Mouse (Mus musculus) cortical plate, adult 2 months (tissue): ENCODE measurements around the gene Strip1.

ENCODE experiments used
- CTCF ChIP-seq: fragments of 200-500 bp; IDR thresholded peaks from 2 replicates; pipeline ENCODE4 v1.5.1; 2011; ENCODE audit warnings: mild to moderate bottlenecking, control low read depth, low read length; ENCODE audit not compliant: insufficient read depth; ENCODE audit errors: extremely low read depth
- POLR2A ChIP-seq: fragments of 200-500 bp; IDR thresholded peaks from 2 replicates; pipeline ENCODE4 v1.6.1; 2011; ENCODE audit warnings: mild to moderate bottlenecking, low read length, control low read depth; ENCODE audit not compliant: insufficient read depth; ENCODE audit errors: extremely low read depth

GRCm38 (mm10) chr3:107595264-107595937 lies 36.1 kb downstream of the Strip1 start:
- TF ChIP-seq CTCF (no peak), POLR2A (no peak)
